Mouse (Mus musculus): ENCODE results near the gene Slc44a5. TPM values are rescaled to one million over a fixed set of nuclear protein-coding genes. Genes with fewer than 3 reads are reported as not detected.

Slc44a5 gene
- polyA plus RNA-seq, 1 experiment from 2014 or later = 1.4 TPM

DNA sequence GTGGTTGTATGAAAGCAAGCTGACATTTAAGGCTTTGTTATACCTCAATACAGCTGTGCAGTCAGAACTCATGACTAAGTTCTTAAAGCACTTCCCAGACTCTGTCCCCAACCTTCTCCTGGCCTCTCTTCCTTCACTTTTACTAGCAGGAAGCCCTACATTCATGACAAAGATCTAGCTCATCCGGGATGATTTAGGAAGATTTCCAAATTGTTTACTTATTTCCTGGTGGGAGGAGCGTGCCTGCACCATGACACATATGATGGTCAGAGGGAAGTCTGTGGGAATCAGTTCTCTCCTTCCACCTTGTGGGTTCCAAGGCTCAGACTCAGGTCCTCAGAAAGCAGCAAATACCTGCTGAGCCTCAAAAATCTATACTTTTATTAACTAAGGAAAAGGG lies 317.1 kb downstream of the Slc44a5 start:
- no peak for ATAC-seq (ENCODE audit: insufficient number of reproducible peaks, insufficient read depth, low FRiP score, low read depth)
- H3K4me2 ChIP-seq (ENCODE audit: low read length) = no peak overlapping the region
- H3K27ac ChIP-seq (replicated peaks in 1 of 2; ENCODE audit: control insufficient read depth in 1 of 2, insufficient read depth in 1 of 2, low read depth in 2 of 2, low read length in 2 of 2) = no peak overlapping the region
- H3K9ac ChIP-seq (ENCODE audit: low read length) = no peak overlapping the region
- no peak overlapping the region for H3K4me3 ChIP-seq (ENCODE audit: control insufficient read depth in 1 of 2, insufficient read depth in 1 of 2, low read depth in 1 of 2, low read length in 2 of 2)
- WGBS = 74% methylated on average over 2 of the region's 2 CpGs
- H3K4me1 ChIP-seq (ENCODE audit: control insufficient read depth in 2 of 2, insufficient read depth in 2 of 2, low read length in 2 of 2) = 0 out of 4 replicates have a peak, but pooled peaks cover 0 to 3% of the 10 kb centered on the region in 2 experiments
- H3K9me3 ChIP-seq (ENCODE audit: control insufficient read depth, low read length) = no peaks in the 10 kb centered on the region
- no peaks in the 10 kb centered on the region for H3K36me3 ChIP-seq (ENCODE audit: control insufficient read depth, insufficient read depth, low read length)
- H3K27me3 ChIP-seq (ENCODE audit: control insufficient read depth, insufficient read depth, low read length) = peaks cover 4% of the 10 kb centered on the region; the same call in 1 of the 2 replicates

DNA sequence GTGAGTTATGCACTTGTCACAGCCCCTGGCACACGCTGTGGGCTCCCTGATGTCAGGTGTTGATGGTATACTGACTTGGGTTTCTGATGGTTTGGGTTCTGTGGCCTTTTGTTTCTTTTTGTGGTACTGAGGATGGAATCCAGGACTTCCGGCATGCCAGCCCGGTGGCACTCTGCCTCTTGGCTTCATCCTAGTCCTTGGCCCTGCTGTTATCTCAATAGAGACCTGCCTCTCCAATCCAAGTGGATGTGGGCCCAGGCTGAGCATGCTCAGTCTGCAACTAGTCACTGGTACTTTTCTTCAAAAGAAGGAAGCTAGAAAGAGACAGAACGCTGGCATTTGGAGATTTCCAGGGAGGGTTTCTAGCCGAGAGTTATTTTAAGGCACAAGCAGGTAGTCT lies 318.9 kb downstream of the Slc44a5 start:
- ATAC-seq (ENCODE audit: insufficient number of reproducible peaks, insufficient read depth, low FRiP score, low read depth) = no peak
- Histone ChIP-seq H3K9me3 (ENCODE audit: control insufficient read depth, low read length) (no peaks in the 10 kb centered on the region), H3K4me3 (ENCODE audit: control insufficient read depth in 1 of 2, insufficient read depth in 1 of 2, low read depth in 1 of 2, low read length in 2 of 2) (no peak overlapping the region)

DNA sequence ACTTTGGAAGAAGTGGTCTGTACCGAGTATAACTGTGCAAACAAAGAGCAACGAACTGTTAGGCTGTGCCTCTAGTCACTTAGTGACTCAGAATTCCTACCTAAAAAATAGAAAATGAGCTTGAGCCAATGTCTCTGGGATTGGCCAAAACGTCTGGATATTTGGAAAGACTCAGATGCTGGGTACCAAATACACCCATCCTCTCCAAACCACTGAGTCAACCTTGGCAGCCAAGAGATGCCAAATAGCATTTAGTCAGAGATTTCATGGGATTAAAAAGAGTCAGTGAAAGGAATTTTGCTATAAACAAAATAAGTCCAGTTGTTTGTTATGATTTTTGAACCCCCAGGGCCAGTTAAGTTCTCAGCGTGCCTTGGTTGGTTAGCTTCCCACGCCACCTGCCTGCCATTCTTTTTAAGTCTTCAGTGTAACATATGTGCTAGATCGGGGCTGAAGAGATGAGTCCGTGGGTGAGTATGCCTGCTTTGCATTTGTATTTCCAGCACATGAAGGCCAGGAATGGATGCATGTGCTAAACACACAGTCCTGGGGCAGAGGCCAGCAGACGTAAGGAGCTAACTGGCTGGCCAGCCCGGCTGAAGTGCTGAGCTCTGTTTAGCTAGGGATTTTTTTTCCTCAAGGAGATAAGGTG lies 320.7 kb downstream of the Slc44a5 start:
- H3K4me3 ChIP-seq (ENCODE audit: control insufficient read depth in 1 of 2, insufficient read depth in 1 of 2, low read depth in 1 of 2, low read length in 2 of 2) = no peak overlapping the region
- peaks cover 4% of the 10 kb centered on the region; the same call in 1 of the 2 replicates for H3K27me3 ChIP-seq (ENCODE audit: control insufficient read depth, insufficient read depth, low read length)
- H3K4me2 ChIP-seq (ENCODE audit: low read length) = no peak overlapping the region
- H3K36me3 ChIP-seq (ENCODE audit: control insufficient read depth, insufficient read depth, low read length) = no peaks in the 10 kb centered on the region
- H3K4me1 ChIP-seq (ENCODE audit: control insufficient read depth in 2 of 2, insufficient read depth in 2 of 2, low read length in 2 of 2) = no peaks in the 10 kb centered on the region; a peak in 1 of 4 replicates
- no peak for ATAC-seq (ENCODE audit: insufficient number of reproducible peaks, insufficient read depth, low FRiP score, low read depth)
- H3K9ac ChIP-seq (ENCODE audit: low read length) = no peak overlapping the region
- 63% methylated on average over 9 of the region's 9 CpGs for WGBS
- no peak overlapping the region for H3K27ac ChIP-seq (replicated peaks in 1 of 2; ENCODE audit: control insufficient read depth in 1 of 2, insufficient read depth in 1 of 2, low read depth in 2 of 2, low read length in 2 of 2)
- no peaks in the 10 kb centered on the region for H3K9me3 ChIP-seq (ENCODE audit: control insufficient read depth, low read length)

More for the DNA sequence above, 318.9 kb downstream of the Slc44a5 start:
- H3K4me1 ChIP-seq (ENCODE audit: control insufficient read depth in 2 of 2, insufficient read depth in 2 of 2, low read length in 2 of 2) = 0 out of 4 replicates have a peak, but pooled peaks cover 0 to 3% of the 10 kb centered on the region in 2 experiments
- no peak overlapping the region for H3K4me2 ChIP-seq (ENCODE audit: low read length)
- H3K9ac ChIP-seq (ENCODE audit: low read length) = no peak overlapping the region
- H3K36me3 ChIP-seq (ENCODE audit: control insufficient read depth, insufficient read depth, low read length) = no peaks in the 10 kb centered on the region
- H3K27ac ChIP-seq (replicated peaks in 1 of 2; ENCODE audit: control insufficient read depth in 1 of 2, insufficient read depth in 1 of 2, low read depth in 2 of 2, low read length in 2 of 2) = no peak overlapping the region
- peaks cover 4% of the 10 kb centered on the region; the same call in 1 of the 2 replicates for H3K27me3 ChIP-seq (ENCODE audit: control insufficient read depth, insufficient read depth, low read length)
- WGBS = 60% methylated on average over 5 of the region's 5 CpGs

DNA sequence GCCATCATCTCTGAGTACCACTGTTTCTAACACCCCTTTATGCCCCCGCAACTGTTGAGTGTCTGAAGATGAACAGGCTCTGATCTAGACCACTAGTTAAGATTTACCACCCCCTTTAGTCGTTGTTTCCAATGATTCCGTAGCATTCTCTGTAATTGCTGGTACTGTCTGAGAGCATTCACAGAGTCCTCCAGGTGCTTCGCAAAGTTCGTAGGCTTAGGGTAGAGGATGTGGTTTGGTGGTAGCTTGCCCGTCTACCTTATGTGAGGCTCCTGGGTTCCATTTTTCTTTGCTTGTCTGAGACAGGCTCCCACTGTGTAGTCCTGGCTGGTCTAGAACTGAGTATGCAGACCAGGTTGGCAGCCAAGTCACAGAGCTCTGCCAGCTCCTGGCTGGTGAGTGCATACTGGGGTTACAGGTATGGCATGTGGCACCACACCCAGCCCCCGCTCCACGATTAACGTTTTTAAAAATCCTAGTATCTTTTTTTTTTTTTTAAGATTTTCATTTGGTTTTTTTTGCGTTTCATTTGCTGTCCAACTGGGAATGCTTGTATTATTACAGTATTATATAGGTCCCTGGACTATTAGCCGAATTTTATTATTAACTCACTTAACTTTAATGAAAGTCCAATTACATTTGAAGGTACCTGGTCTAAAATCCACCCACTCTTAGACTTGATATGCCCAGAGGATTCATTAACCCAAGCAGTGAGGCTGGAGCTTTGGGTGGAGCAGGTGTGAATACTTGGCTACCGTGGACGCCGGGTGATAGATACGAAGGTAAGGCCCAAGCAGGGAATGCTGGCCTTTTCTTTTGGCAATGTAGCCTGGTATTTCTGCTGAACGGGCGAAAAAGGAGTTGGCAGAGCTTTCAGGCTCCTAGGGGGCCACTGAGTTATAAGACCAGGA lies 321.9 kb downstream of the Slc44a5 start:
- H3K4me1 ChIP-seq (ENCODE audit: control insufficient read depth in 2 of 2, insufficient read depth in 2 of 2, low read length in 2 of 2) = no peaks in the 10 kb centered on the region; a peak in 1 of 4 replicates
- ATAC-seq (ENCODE audit: insufficient number of reproducible peaks, insufficient read depth, low FRiP score, low read depth) = no peak

DNA sequence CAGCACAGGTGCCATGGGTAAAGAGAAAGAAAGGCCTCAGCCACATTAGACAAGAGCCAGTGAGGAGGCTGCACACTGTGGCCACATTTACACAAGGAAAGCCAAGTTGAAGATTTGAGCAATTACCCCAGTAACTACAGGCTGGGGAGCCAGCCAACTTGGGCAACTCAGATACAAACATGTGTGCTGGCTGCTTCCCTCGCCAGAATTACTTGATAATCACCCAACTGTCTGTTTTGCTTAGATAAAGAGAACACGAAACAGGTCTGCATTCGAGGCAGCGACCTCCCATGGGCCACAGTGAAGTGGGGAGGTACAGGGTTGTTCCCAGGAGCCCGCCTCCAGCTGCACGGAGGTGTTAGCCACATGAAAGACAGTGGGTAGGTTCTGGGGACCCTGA lies 324.3 kb downstream of the Slc44a5 start:
- Histone ChIP-seq H3K9me3 (ENCODE audit: control insufficient read depth, low read length) (no peaks in the 10 kb centered on the region), H3K36me3 (ENCODE audit: control insufficient read depth, insufficient read depth, low read length) (no peaks in the 10 kb centered on the region), H3K27me3 (ENCODE audit: control insufficient read depth, insufficient read depth, low read length) (peaks cover 4% of the 10 kb centered on the region; the same call in 1 of the 2 replicates), H3K9ac (ENCODE audit: low read length) (no peak overlapping the region), H3K27ac (replicated peaks in 1 of 2; ENCODE audit: control insufficient read depth in 1 of 2, insufficient read depth in 1 of 2, low read depth in 2 of 2, low read length in 2 of 2) (no peak overlapping the region), H3K4me3 (ENCODE audit: control insufficient read depth in 1 of 2, insufficient read depth in 1 of 2, low read depth in 1 of 2, low read length in 2 of 2) (no peak overlapping the region), H3K4me2 (ENCODE audit: low read length) (no peak overlapping the region), H3K4me1 (ENCODE audit: control insufficient read depth in 2 of 2, insufficient read depth in 2 of 2, low read length in 2 of 2) (no peaks in the 10 kb centered on the region; a peak in 1 of 4 replicates)
- ATAC-seq (ENCODE audit: insufficient number of reproducible peaks, insufficient read depth, low FRiP score, low read depth) = no peak
- 26% methylated on average over 6 of the region's 6 CpGs for WGBS

More for the DNA sequence above, 321.9 kb downstream of the Slc44a5 start:
- no peaks in the 10 kb centered on the region for H3K36me3 ChIP-seq (ENCODE audit: control insufficient read depth, insufficient read depth, low read length)
- peaks cover 4% of the 10 kb centered on the region; the same call in 1 of the 2 replicates for H3K27me3 ChIP-seq (ENCODE audit: control insufficient read depth, insufficient read depth, low read length)
- no peak overlapping the region for H3K9ac ChIP-seq (ENCODE audit: low read length)
- no peak overlapping the region for H3K4me3 ChIP-seq (ENCODE audit: control insufficient read depth in 1 of 2, insufficient read depth in 1 of 2, low read depth in 1 of 2, low read length in 2 of 2)
- WGBS = 89% methylated on average over 17 of the region's 17 CpGs
- H3K4me2 ChIP-seq (ENCODE audit: low read length) = no peak overlapping the region
- no peak overlapping the region for H3K27ac ChIP-seq (replicated peaks in 1 of 2; ENCODE audit: control insufficient read depth in 1 of 2, insufficient read depth in 1 of 2, low read depth in 2 of 2, low read length in 2 of 2)
- H3K9me3 ChIP-seq (ENCODE audit: control insufficient read depth, low read length) = no peaks in the 10 kb centered on the region

DNA sequence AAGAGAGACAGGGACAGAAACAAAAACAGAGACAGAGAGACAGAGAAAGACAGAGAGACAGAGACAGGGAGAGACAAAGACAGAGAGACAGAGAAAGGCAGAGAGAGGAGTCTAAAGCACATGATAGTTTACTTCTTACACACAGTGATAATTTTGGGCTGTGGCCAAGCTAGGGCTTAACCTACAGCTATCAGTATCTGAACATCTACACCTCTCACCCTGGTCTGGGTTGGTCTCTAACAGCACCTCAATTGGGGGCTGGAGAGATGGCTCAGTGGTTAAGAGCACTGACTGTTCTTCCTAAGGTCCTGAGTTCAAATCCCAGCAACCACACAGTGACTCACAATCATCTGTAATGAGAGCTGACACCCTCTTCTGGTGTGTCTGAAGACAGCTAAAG lies 325.3 kb downstream of the Slc44a5 start:
- Histone ChIP-seq H3K9ac (ENCODE audit: low read length) (no peak overlapping the region), H3K4me1 (ENCODE audit: control insufficient read depth in 2 of 2, insufficient read depth in 2 of 2, low read length in 2 of 2) (no peaks in the 10 kb centered on the region; a peak in 1 of 4 replicates), H3K4me2 (ENCODE audit: low read length) (no peak overlapping the region), H3K9me3 (ENCODE audit: control insufficient read depth, low read length) (no peaks in the 10 kb centered on the region), H3K27me3 (ENCODE audit: control insufficient read depth, insufficient read depth, low read length) (0 out of 2 replicates have a peak, but pooled peaks cover 4% of the 10 kb centered on the region), H3K36me3 (ENCODE audit: control insufficient read depth, insufficient read depth, low read length) (no peaks in the 10 kb centered on the region), H3K27ac (replicated peaks in 1 of 2; ENCODE audit: control insufficient read depth in 1 of 2, insufficient read depth in 1 of 2, low read depth in 2 of 2, low read length in 2 of 2) (no peak overlapping the region), H3K4me3 (ENCODE audit: control insufficient read depth in 1 of 2, insufficient read depth in 1 of 2, low read depth in 1 of 2, low read length in 2 of 2) (no peak overlapping the region)
- no peak for ATAC-seq (ENCODE audit: insufficient number of reproducible peaks, insufficient read depth, low FRiP score, low read depth)

DNA sequence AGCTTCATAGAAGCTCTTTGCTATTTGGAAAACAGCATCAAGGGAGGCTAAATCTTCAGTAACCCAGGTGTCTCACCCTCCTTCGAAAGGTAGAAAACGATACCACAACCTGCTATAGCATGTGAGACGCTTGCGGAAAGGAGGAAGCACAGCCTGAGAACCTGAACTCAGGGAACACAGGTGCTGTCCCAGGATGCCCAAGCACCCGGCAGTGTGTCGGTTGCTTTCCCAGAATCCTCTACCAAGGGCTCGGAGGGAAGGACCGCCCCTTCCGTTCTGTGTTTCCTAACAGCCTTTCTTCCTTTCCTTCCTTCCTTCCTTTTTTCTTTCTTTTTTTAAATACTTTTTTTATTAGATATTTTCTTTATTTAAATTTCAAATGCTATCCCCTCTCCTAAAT lies 326.8 kb downstream of the Slc44a5 start:
- WGBS = 93% methylated on average over 9 of the region's 9 CpGs
- H3K4me1 ChIP-seq (ENCODE audit: control insufficient read depth in 2 of 2, insufficient read depth in 2 of 2, low read length in 2 of 2) = no peaks in the 10 kb centered on the region; a peak in 1 of 4 replicates
- H3K27me3 ChIP-seq (ENCODE audit: control insufficient read depth, insufficient read depth, low read length) = 0 out of 2 replicates have a peak, but pooled peaks cover 1% of the 10 kb centered on the region
- no peak overlapping the region for H3K27ac ChIP-seq (replicated peaks in 1 of 2; ENCODE audit: control insufficient read depth in 1 of 2, insufficient read depth in 1 of 2, low read depth in 2 of 2, low read length in 2 of 2)
- no peak for ATAC-seq (ENCODE audit: insufficient number of reproducible peaks, insufficient read depth, low FRiP score, low read depth)
- H3K36me3 ChIP-seq (ENCODE audit: control insufficient read depth, insufficient read depth, low read length) = no peaks in the 10 kb centered on the region
- H3K4me2 ChIP-seq (ENCODE audit: low read length) = no peak overlapping the region
- H3K4me3 ChIP-seq (ENCODE audit: control insufficient read depth in 1 of 2, insufficient read depth in 1 of 2, low read depth in 1 of 2, low read length in 2 of 2) = no peak overlapping the region
- no peak overlapping the region for H3K9ac ChIP-seq (ENCODE audit: low read length)
- no peaks in the 10 kb centered on the region for H3K9me3 ChIP-seq (ENCODE audit: control insufficient read depth, low read length)

Measured in heart, embryonic 14.5 days (tissue).